Mouse (Mus musculus): ENCODE measurements around the gene Pafah1b2. TPM values are rescaled to one million over a fixed set of nuclear protein-coding genes. Genes with fewer than 3 reads are reported as not detected.
A peak's percentile ranks its signal among the peaks of the same experiment; 100 is the strongest.

Gene Pafah1b2
- polyA plus RNA-seq, 1 experiment from 2014 or later = 263 TPM

DNA sequence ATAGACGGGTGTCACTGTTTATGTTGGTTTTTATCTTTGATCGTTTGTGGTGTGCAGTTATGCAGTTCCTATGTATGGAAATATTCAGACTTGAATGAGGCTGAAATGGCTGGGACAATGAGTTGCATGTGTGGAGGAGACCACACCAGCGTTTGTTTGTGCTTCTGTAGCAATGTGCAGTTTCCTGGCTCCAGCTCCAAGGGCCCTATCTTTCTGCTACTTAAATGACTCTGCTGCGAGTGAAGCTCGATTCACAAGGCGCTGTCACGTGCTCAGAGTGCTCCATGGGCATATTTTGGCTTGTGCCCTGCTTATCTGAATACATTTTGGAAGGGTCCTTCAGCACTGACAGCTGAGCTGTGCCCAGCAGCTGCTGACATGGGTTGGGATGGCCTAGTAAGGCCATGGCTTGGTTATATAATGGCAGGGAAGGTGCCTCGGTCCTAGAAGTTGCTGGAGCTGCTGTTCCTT is 2.6 kb upstream of the Pafah1b2 start:
- no peaks in the 10 kb centered on the region for H3K9me3 ChIP-seq (ENCODE audit: control insufficient read depth, low read length)
- peak overlapping the region; percentile 87 for H3K4me2 ChIP-seq (ENCODE audit: low read length)
- H3K27me3 ChIP-seq (replicated peaks; ENCODE audit: control insufficient read depth, insufficient read depth, low read length) = no peaks in the 10 kb centered on the region
- H3K9ac ChIP-seq (ENCODE audit: low read depth, low read length) = no peak overlapping the region
- H3K36me3 ChIP-seq (ENCODE audit: control insufficient read depth, insufficient read depth, low read length) = no peaks in the 10 kb centered on the region
- WGBS = 23% methylated on average over 8 of the region's 8 CpGs
- peaks cover 32% of the 10 kb centered on the region for H3K4me1 ChIP-seq (ENCODE audit: control insufficient read depth, insufficient read depth, low read depth, low read length)
- 0 out of 2 replicates have a peak overlapping the region, but pooled peaks have one; percentile 5 for H3K4me3 ChIP-seq (ENCODE audit: low read length)
- peak overlapping the region; percentile 49 for H3K27ac ChIP-seq (ENCODE audit: low read depth, low read length)
- ATAC-seq = no peak

DNA sequence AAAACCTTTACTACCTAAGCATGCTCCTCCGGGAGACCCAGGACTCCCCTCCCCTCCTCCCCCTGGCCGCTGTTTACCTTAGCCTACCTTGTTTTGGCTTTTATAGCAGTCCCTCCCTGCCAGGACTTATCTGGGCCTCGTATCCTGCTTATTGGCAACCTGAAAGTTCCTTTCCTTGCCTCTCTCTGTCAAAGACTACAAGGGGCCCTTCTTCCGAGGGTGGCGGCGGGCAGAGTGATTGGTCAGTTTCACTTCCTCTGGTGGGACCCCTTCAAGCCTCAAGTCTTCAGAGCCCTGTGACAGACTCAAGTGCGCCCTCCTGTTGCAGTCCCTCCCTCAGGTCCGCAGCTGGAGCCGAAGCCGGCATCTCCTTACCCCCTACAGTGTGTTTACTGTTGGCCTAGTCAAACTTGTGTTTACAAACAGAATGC is 1.8 kb upstream of the Pafah1b2 start:
- ATAC-seq = no peak
- Histone ChIP-seq H3K9me3 (ENCODE audit: control insufficient read depth, low read length) (no peaks in the 10 kb centered on the region), H3K4me2 (ENCODE audit: low read length) (peak overlapping the region; percentile 87), H3K27ac (ENCODE audit: low read depth, low read length) (peak overlapping the region; percentile 32; the same call in 1 of the 2 replicates), H3K27me3 (replicated peaks; ENCODE audit: control insufficient read depth, insufficient read depth, low read length) (no peaks in the 10 kb centered on the region), H3K4me1 (ENCODE audit: control insufficient read depth, insufficient read depth, low read depth, low read length) (peaks cover 32% of the 10 kb centered on the region), H3K36me3 (ENCODE audit: control insufficient read depth, insufficient read depth, low read length) (no peaks in the 10 kb centered on the region), H3K4me3 (ENCODE audit: low read length) (peak overlapping the region; percentile 98), H3K9ac (ENCODE audit: low read depth, low read length) (peak overlapping the region; percentile 53)
- WGBS = 5% methylated on average over 10 of the region's 10 CpGs

DNA sequence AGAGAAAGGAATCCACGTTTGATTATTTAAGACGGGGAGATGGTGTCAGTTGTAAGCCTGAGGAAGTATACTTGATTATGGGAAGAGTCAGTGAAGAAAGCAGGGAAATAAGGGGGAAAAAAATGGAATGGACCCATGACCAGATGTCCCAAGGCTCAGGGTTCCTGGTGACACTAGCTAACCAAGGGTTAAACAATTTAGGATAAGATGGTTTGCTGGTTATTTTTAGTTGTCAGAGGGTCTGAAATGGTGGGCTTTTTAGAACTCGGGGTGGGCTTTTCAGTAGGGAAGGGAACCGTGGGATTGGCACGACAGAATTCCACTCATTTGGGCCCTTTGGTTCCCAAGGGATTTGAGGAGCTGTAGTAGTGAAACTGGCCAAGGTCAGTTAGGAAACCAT is 1.1 kb upstream of the Pafah1b2 start:
- no peaks in the 10 kb centered on the region for H3K36me3 ChIP-seq (ENCODE audit: control insufficient read depth, insufficient read depth, low read length)
- WGBS = 0% methylated on average over 5 of the region's 5 CpGs
- peak overlapping the region; percentile 87 for H3K4me2 ChIP-seq (ENCODE audit: low read length)
- peak overlapping the region; percentile 98 for H3K9ac ChIP-seq (ENCODE audit: low read depth, low read length)
- peak overlapping the region; percentile 92 for H3K27ac ChIP-seq (ENCODE audit: low read depth, low read length)
- no peak for ATAC-seq
- peak overlapping the region; percentile 98 for H3K4me3 ChIP-seq (ENCODE audit: low read length)
- peaks cover 30% of the 10 kb centered on the region for H3K4me1 ChIP-seq (ENCODE audit: control insufficient read depth, insufficient read depth, low read depth, low read length)
- no peaks in the 10 kb centered on the region for H3K27me3 ChIP-seq (replicated peaks; ENCODE audit: control insufficient read depth, insufficient read depth, low read length)
- no peaks in the 10 kb centered on the region for H3K9me3 ChIP-seq (ENCODE audit: control insufficient read depth, low read length)

DNA sequence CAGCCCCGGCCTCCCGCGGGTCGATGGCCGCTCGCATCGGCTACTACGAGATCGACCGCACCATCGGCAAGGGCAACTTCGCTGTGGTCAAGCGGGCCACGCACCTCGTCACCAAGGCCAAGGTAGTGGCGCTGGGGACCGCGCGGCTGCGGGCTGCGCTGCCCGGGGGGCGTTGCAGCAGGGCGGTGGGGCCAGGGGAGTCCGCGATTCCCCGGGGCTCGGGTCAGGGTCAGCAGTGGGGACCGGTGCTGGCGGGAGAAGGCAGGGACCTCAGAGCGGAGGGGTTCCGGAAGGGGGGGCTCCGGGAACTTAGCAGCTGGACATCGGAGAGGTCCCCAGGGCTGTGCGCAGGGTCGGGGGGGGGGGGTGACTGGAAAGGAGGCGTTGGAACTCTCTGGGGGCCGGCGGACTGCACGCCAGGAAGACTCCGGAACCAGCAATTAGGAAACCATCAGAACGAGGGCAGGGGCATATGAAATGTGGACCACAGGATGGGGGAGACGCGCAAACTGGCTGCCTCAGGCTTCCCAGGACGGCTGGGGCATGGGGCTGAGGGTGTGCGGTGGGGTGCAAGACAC is 608 bp upstream of the Pafah1b2 start:
- WGBS = under 1% methylated on average over 41 of the region's 46 CpGs
- Histone ChIP-seq H3K4me1 (ENCODE audit: control insufficient read depth, insufficient read depth, low read depth, low read length) (peaks cover 30% of the 10 kb centered on the region), H3K36me3 (ENCODE audit: control insufficient read depth, insufficient read depth, low read length) (no peaks in the 10 kb centered on the region)

DNA sequence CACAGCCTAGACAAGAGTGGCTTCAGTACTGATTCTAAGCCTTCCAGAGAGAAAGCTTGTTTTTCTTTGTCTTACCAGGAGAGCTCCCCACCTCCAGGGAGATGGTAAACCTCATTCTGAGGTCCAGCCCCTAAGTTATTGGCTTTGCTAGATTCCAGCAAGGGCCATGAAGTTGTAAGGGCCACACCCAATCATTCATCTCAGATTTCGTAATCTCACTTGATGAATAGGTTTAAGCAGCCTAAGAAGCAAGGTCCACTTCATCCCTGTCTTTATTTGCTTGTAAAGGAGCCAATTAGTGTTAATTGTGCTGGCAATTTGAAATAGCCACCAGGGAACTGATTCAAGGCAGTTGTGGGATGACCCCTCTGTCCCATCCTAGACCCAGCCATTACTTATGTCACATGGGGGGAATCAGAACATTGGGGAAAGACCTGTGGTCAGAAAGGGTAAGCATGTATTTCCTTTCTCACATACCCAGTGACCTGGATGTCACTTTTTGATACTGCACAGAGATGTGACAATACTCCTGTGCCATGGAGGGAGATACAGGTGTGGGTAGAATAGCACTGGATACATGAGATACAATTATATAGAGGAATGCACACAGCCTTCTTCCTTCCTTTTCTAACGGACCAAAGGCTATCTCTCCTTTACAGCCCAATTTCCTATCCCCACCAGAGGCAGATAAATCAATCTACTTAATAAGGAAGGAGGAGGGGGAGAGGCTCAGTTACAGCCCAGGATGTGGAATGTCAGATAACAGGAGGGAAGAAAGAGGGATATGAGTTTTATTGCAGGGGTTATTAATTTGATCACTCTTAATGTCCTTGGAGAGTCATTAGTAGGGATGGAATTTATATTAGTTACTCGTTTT is 1.2 kb downstream of the Pafah1b2 start:
- ATAC-seq = no peak
- H3K4me3 ChIP-seq (ENCODE audit: low read length) = no peak overlapping the region

More for the DNA sequence above, 608 bp upstream of the Pafah1b2 start:
- Histone ChIP-seq H3K4me3 (ENCODE audit: low read length) (peak overlapping the region; percentile 98), H3K27ac (ENCODE audit: low read depth, low read length) (peak overlapping the region; percentile 92), H3K9me3 (ENCODE audit: control insufficient read depth, low read length) (no peaks in the 10 kb centered on the region), H3K4me2 (ENCODE audit: low read length) (peak overlapping the region; percentile 87), H3K27me3 (replicated peaks; ENCODE audit: control insufficient read depth, insufficient read depth, low read length) (no peaks in the 10 kb centered on the region), H3K9ac (ENCODE audit: low read depth, low read length) (peak overlapping the region; percentile 98)
- ATAC-seq = peak; percentile 65

DNA sequence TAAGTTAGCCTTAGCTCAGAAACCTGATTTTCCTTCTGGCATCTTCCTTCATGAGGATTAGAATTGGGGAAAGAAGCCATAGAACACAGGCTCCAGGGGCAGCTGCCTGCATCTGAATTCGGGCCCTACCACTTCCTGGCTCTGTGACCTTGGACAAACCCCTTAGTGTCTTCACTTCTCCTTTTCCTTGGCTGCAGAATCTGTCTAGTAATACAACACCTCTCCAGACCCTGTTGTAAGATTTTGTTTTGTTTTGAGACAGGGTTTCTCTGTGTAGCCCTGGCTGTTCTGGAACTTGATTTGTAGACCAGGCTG is 2.9 kb downstream of the Pafah1b2 start:
- H3K27me3 ChIP-seq (replicated peaks; ENCODE audit: control insufficient read depth, insufficient read depth, low read length) = no peaks in the 10 kb centered on the region
- H3K9ac ChIP-seq (ENCODE audit: low read depth, low read length) = no peak overlapping the region
- WGBS = 86% methylated on average over 1 of the region's 1 CpGs
- H3K9me3 ChIP-seq (ENCODE audit: control insufficient read depth, low read length) = no peaks in the 10 kb centered on the region
- H3K36me3 ChIP-seq (ENCODE audit: control insufficient read depth, insufficient read depth, low read length) = no peaks in the 10 kb centered on the region
- ATAC-seq = no peak
- no peak overlapping the region for H3K27ac ChIP-seq (ENCODE audit: low read depth, low read length)
- no peak overlapping the region for H3K4me2 ChIP-seq (ENCODE audit: low read length)
- H3K4me1 ChIP-seq (ENCODE audit: control insufficient read depth, insufficient read depth, low read depth, low read length) = peaks cover 12% of the 10 kb centered on the region
- H3K4me3 ChIP-seq (ENCODE audit: low read length) = no peak overlapping the region

More for the DNA sequence above, 1.2 kb downstream of the Pafah1b2 start:
- peak overlapping the region; percentile 87 for H3K4me2 ChIP-seq (ENCODE audit: low read length)
- WGBS = 33% methylated on average over 3 of the region's 3 CpGs
- H3K36me3 ChIP-seq (ENCODE audit: control insufficient read depth, insufficient read depth, low read length) = no peaks in the 10 kb centered on the region
- no peak overlapping the region for H3K27ac ChIP-seq (ENCODE audit: low read depth, low read length)
- H3K4me1 ChIP-seq (ENCODE audit: control insufficient read depth, insufficient read depth, low read depth, low read length) = peaks cover 28% of the 10 kb centered on the region
- no peak overlapping the region for H3K9ac ChIP-seq (ENCODE audit: low read depth, low read length)
- H3K27me3 ChIP-seq (replicated peaks; ENCODE audit: control insufficient read depth, insufficient read depth, low read length) = no peaks in the 10 kb centered on the region
- no peaks in the 10 kb centered on the region for H3K9me3 ChIP-seq (ENCODE audit: control insufficient read depth, low read length)

DNA sequence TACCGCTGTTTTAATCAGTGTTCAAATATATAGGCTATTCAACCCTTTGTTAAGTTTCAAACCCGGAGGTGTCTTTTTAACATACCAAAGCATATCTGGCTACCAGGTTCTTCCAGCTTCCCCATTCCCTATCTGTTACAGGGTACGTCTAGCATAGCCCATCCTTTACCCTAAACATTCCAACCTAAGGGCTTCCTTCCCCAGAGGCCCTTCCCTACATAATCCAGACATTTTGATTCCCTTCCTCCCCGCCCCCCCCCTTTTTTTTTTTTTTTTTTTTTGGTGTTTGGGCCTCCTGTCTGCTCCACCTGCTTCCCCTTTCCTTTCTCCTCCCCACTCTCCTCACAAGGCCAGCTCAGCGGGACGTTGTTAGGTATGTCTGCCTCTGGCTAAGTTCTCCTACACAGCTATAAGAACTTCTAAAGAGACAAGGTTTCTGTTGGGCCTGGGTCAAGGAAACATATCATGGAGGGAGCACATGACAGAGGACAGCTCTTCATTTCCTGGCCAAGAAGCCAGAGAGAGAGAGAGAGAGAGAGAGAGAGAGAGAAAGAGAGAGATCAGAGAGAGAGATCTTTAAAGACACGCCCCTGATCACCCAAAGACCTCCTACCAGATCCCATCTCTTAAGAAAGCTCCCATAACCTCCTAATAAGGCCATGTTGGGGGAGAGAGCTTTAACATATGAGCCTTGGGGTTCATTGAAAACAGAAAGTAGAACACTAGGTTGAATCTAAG is 3.4 kb downstream of the Pafah1b2 start:
- Histone ChIP-seq H3K9ac (ENCODE audit: low read depth, low read length) (no peak overlapping the region), H3K27me3 (replicated peaks; ENCODE audit: control insufficient read depth, insufficient read depth, low read length) (no peaks in the 10 kb centered on the region), H3K4me3 (ENCODE audit: low read length) (no peak overlapping the region), H3K4me2 (ENCODE audit: low read length) (no peak overlapping the region), H3K4me1 (ENCODE audit: control insufficient read depth, insufficient read depth, low read depth, low read length) (peaks cover 6% of the 10 kb centered on the region), H3K9me3 (ENCODE audit: control insufficient read depth, low read length) (no peaks in the 10 kb centered on the region), H3K36me3 (ENCODE audit: control insufficient read depth, insufficient read depth, low read length) (no peaks in the 10 kb centered on the region), H3K27ac (ENCODE audit: low read depth, low read length) (no peak overlapping the region)
- WGBS = 78% methylated on average over 7 of the region's 7 CpGs
- ATAC-seq = no peak

DNA sequence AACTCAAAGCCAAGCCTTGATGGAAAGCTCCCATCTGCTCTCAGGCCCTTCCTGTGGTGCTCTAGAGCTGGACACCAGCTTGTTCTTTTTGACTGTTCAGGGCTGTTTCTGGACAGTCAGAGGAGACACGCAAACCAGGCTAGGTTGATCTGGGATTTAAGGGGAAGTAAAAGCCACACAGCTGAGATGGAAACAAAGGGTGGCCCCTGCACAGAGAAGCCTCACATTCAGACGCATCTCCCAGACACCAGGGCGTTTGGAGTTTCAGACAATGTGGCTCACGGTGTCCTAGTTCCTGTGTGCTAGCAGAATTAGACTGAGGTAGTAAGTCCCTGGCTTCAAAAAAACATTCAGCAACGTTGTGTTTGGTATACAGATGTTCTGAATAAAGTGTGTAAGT is 6.3 kb downstream of the Pafah1b2 start:
- ATAC-seq = no peak
- H3K4me2 ChIP-seq (ENCODE audit: low read length) = no peak overlapping the region
- no peak overlapping the region for H3K27ac ChIP-seq (ENCODE audit: low read depth, low read length)
- no peaks in the 10 kb centered on the region for H3K36me3 ChIP-seq (ENCODE audit: control insufficient read depth, insufficient read depth, low read length)
- 59% methylated on average over 5 of the region's 5 CpGs for WGBS
- H3K9me3 ChIP-seq (ENCODE audit: control insufficient read depth, low read length) = no peaks in the 10 kb centered on the region
- no peaks in the 10 kb centered on the region for H3K27me3 ChIP-seq (replicated peaks; ENCODE audit: control insufficient read depth, insufficient read depth, low read length)
- no peak overlapping the region for H3K9ac ChIP-seq (ENCODE audit: low read depth, low read length)
- H3K4me3 ChIP-seq (ENCODE audit: low read length) = no peak overlapping the region
- H3K4me1 ChIP-seq (ENCODE audit: control insufficient read depth, insufficient read depth, low read depth, low read length) = no peaks in the 10 kb centered on the region; the same call in 1 of the 2 replicates

DNA sequence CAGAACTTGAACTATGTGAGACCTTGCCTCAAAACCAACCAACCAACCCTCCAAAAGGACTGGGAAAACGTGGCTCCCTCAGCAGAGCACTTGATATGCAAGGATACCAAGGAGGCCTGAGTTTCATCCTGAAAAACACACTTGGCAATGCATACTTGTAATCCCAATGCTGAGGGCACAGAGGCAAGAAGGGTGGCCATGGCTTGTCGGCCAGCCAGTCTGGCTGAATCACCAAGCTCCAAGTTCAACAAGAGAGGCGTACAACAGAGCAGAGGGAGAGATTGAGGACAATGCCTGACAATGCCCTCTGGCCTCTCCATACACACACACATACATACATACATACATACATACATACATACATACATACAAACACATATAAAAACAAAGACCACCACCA is 8.0 kb downstream of the Pafah1b2 start:
- no peak for ATAC-seq
- no peak overlapping the region for H3K9ac ChIP-seq (ENCODE audit: low read depth, low read length)
- no peaks in the 10 kb centered on the region for H3K27me3 ChIP-seq (replicated peaks; ENCODE audit: control insufficient read depth, insufficient read depth, low read length)
- no peaks in the 10 kb centered on the region for H3K36me3 ChIP-seq (ENCODE audit: control insufficient read depth, insufficient read depth, low read length)
- 59% methylated on average over 3 of the region's 3 CpGs for WGBS
- no peaks in the 10 kb centered on the region for H3K9me3 ChIP-seq (ENCODE audit: control insufficient read depth, low read length)
- H3K27ac ChIP-seq (ENCODE audit: low read depth, low read length) = no peak overlapping the region
- no peaks in the 10 kb centered on the region for H3K4me1 ChIP-seq (ENCODE audit: control insufficient read depth, insufficient read depth, low read depth, low read length)
- H3K4me3 ChIP-seq (ENCODE audit: low read length) = no peak overlapping the region
- H3K4me2 ChIP-seq (ENCODE audit: low read length) = no peak overlapping the region
